Mouse (Mus musculus): ENCODE measurements around the gene Cdkn1b. TPM values are rescaled to one million over a fixed set of nuclear protein-coding genes. Genes with fewer than 3 reads are reported as not detected.

Cdkn1b gene
- polyA plus RNA-seq, 1 experiment = 47.4 TPM

- Histone ChIP-seq H3K4me1 (ENCODE audit: control insufficient read depth, insufficient read depth, low read length) (no peaks in the 10 kb centered on the region), H3K27ac (ENCODE audit: control insufficient read depth, insufficient read depth, low read depth, low read length, poor library complexity) (no peak overlapping the region), H3K4me3 (replicated peaks; ENCODE audit: control insufficient read depth, low read depth, low read length) (no peak overlapping the region)
- 88% methylated on average over 2 of the region's 2 CpGs for WGBS
- TF ChIP-seq CTCF (IDR thresholded peaks at IDR 0.05; ENCODE audit: control insufficient read depth, insufficient read depth, low read length) = no peak
- no peak for TF ChIP-seq POLR2A (IDR thresholded peaks at IDR 0.05; ENCODE audit: borderline replicate concordance, control insufficient read depth, low read depth, low read length)
These were observed 40.2 kb upstream of the Cdkn1b start for GRCm38 (mm10) chr6:134880046-134880445.

- TF ChIP-seq CTCF (IDR thresholded peaks at IDR 0.05; ENCODE audit: control insufficient read depth, insufficient read depth, low read length) = no peak
- TF ChIP-seq POLR2A (IDR thresholded peaks at IDR 0.05; ENCODE audit: borderline replicate concordance, control insufficient read depth, low read depth, low read length) = no peak
- no peak overlapping the region for H3K4me3 ChIP-seq (replicated peaks; ENCODE audit: control insufficient read depth, low read depth, low read length)
- 76% methylated on average over 4 of the region's 4 CpGs for WGBS
- H3K27ac ChIP-seq (ENCODE audit: control insufficient read depth, insufficient read depth, low read depth, low read length, poor library complexity) = no peak overlapping the region
- H3K4me1 ChIP-seq (ENCODE audit: control insufficient read depth, insufficient read depth, low read length) = no peaks in the 10 kb centered on the region
These were observed 36.5 kb upstream of the Cdkn1b start for GRCm38 (mm10) chr6:134883661-134884060.

GRCm38 (mm10) chr6:134885515-134885914 lies 34.7 kb upstream of the Cdkn1b start:
- H3K4me1 ChIP-seq (ENCODE audit: control insufficient read depth, insufficient read depth, low read length) = no peaks in the 10 kb centered on the region
- TF ChIP-seq POLR2A (IDR thresholded peaks at IDR 0.05; ENCODE audit: borderline replicate concordance, control insufficient read depth, low read depth, low read length) = no peak
- no peak overlapping the region for H3K4me3 ChIP-seq (replicated peaks; ENCODE audit: control insufficient read depth, low read depth, low read length)
- 88% methylated on average over 2 of the region's 2 CpGs for WGBS
- H3K27ac ChIP-seq (ENCODE audit: control insufficient read depth, insufficient read depth, low read depth, low read length, poor library complexity) = no peak overlapping the region

- Histone ChIP-seq H3K4me3 (replicated peaks; ENCODE audit: control insufficient read depth, low read depth, low read length) (no peak overlapping the region), H3K4me1 (ENCODE audit: control insufficient read depth, insufficient read depth, low read length) (no peaks in the 10 kb centered on the region), H3K27ac (ENCODE audit: control insufficient read depth, insufficient read depth, low read depth, low read length, poor library complexity) (no peak overlapping the region)
- no peak for TF ChIP-seq POLR2A (IDR thresholded peaks at IDR 0.05; ENCODE audit: borderline replicate concordance, control insufficient read depth, low read depth, low read length)
- TF ChIP-seq CTCF (IDR thresholded peaks at IDR 0.05; ENCODE audit: control insufficient read depth, insufficient read depth, low read length) = no peak
- 89% methylated on average over 8 of the region's 8 CpGs for WGBS
These were observed 33.7 kb upstream of the Cdkn1b start for GRCm38 (mm10) chr6:134886475-134886874.

GRCm38 (mm10) chr6:134887008-134887407 lies 33.2 kb upstream of the Cdkn1b start:
- TF ChIP-seq CTCF (IDR thresholded peaks at IDR 0.05; ENCODE audit: control insufficient read depth, insufficient read depth, low read length) = no peak
- TF ChIP-seq POLR2A (IDR thresholded peaks at IDR 0.05; ENCODE audit: borderline replicate concordance, control insufficient read depth, low read depth, low read length) = no peak
- 71% methylated on average over 5 of the region's 5 CpGs for WGBS
- Histone ChIP-seq H3K27ac (ENCODE audit: control insufficient read depth, insufficient read depth, low read depth, low read length, poor library complexity) (no peak overlapping the region), H3K4me3 (replicated peaks; ENCODE audit: control insufficient read depth, low read depth, low read length) (no peak overlapping the region), H3K4me1 (ENCODE audit: control insufficient read depth, insufficient read depth, low read length) (no peaks in the 10 kb centered on the region)

- 60% methylated on average over 10 of the region's 10 CpGs for WGBS
- Histone ChIP-seq H3K27ac (ENCODE audit: control insufficient read depth, insufficient read depth, low read depth, low read length, poor library complexity) (no peak overlapping the region), H3K4me1 (ENCODE audit: control insufficient read depth, insufficient read depth, low read length) (no peaks in the 10 kb centered on the region), H3K4me3 (replicated peaks; ENCODE audit: control insufficient read depth, low read depth, low read length) (no peak overlapping the region)
- TF ChIP-seq POLR2A (IDR thresholded peaks at IDR 0.05; ENCODE audit: borderline replicate concordance, control insufficient read depth, low read depth, low read length) (no peak), CTCF (IDR thresholded peaks at IDR 0.05; ENCODE audit: control insufficient read depth, insufficient read depth, low read length) (no peak)
These were observed 32.3 kb upstream of the Cdkn1b start for GRCm38 (mm10) chr6:134887711-134888449.

GRCm38 (mm10) chr6:134888563-134889017 lies 31.6 kb upstream of the Cdkn1b start:
- 34% methylated on average over 4 of the region's 4 CpGs for WGBS
- TF ChIP-seq CTCF (IDR thresholded peaks at IDR 0.05; ENCODE audit: control insufficient read depth, insufficient read depth, low read length) = no peak
- no peak for TF ChIP-seq POLR2A (IDR thresholded peaks at IDR 0.05; ENCODE audit: borderline replicate concordance, control insufficient read depth, low read depth, low read length)
- Histone ChIP-seq H3K4me1 (ENCODE audit: control insufficient read depth, insufficient read depth, low read length) (no peaks in the 10 kb centered on the region), H3K4me3 (replicated peaks; ENCODE audit: control insufficient read depth, low read depth, low read length) (no peak overlapping the region), H3K27ac (ENCODE audit: control insufficient read depth, insufficient read depth, low read depth, low read length, poor library complexity) (no peak overlapping the region)

- H3K4me3 ChIP-seq (replicated peaks; ENCODE audit: control insufficient read depth, low read depth, low read length) = no peak overlapping the region
- no peak for TF ChIP-seq POLR2A (IDR thresholded peaks at IDR 0.05; ENCODE audit: borderline replicate concordance, control insufficient read depth, low read depth, low read length)
- no peak for TF ChIP-seq CTCF (IDR thresholded peaks at IDR 0.05; ENCODE audit: control insufficient read depth, insufficient read depth, low read length)
- 76% methylated on average over 1 of the region's 1 CpGs for WGBS
- no peak overlapping the region for H3K27ac ChIP-seq (ENCODE audit: control insufficient read depth, insufficient read depth, low read depth, low read length, poor library complexity)
- H3K4me1 ChIP-seq (ENCODE audit: control insufficient read depth, insufficient read depth, low read length) = no peaks in the 10 kb centered on the region
These were observed 30.4 kb upstream of the Cdkn1b start for GRCm38 (mm10) chr6:134889763-134890162.
